Mouse (Mus musculus) midbrain, postnatal 0 days (tissue): ENCODE measurements around the gene Afdn. TPM values are rescaled to one million over a fixed set of nuclear protein-coding genes. Genes with fewer than 3 reads are reported as not detected.
A peak's percentile ranks its signal among the peaks of the same experiment; 100 is the strongest.

Source experiments
- ATAC-seq: fragments of 200-750 bp; cut with Nextera tagmentation; 2 replicates; pipeline ENCODE4 v1.8.0; 2017; ENCODE audit warnings: moderate number of reproducible peaks, mild to moderate bottlenecking, moderate TSS enrichment, moderate library complexity; ENCODE audit not compliant: low FRiP score
- DNase-seq: peaks from one replicate; pipeline ENCODE4 v3.0.0-alpha.2; 2015; ENCODE audit warnings: low spot score
- H3K27ac ChIP-seq: fragments of 300-500 bp; sonication (generic); 2 replicates; pipeline ENCODE4 v1.5.1; 2014; ENCODE audit warnings: low read depth, mild to moderate bottlenecking, low read length, mixed read lengths
- H3K27me3 ChIP-seq: fragments of 300-500 bp; sonication (generic); 2 replicates; pipeline ENCODE4 v1.6.1; 2014; ENCODE audit warnings: low read length, control low read depth, mixed read lengths; ENCODE audit not compliant: insufficient read depth
- H3K36me3 ChIP-seq: fragments of 300-500 bp; sonication (generic); 2 replicates; pipeline ENCODE4 v1.6.1; 2014; ENCODE audit warnings: low read length, control low read depth, mixed read lengths; ENCODE audit not compliant: insufficient read depth
- H3K4me1 ChIP-seq: fragments of 300-500 bp; sonication (generic); 2 replicates; pipeline ENCODE4 v1.6.1; 2014; ENCODE audit warnings: mild to moderate bottlenecking, control low read depth, antibody characterized with exemption, low read length, mixed read lengths; ENCODE audit not compliant: insufficient read depth
- H3K4me2 ChIP-seq: fragments of 300-500 bp; sonication (generic); 2 replicates; pipeline ENCODE4 v1.6.1; 2014; ENCODE audit warnings: low read depth, mild to moderate bottlenecking, low read length, mixed read lengths; ENCODE audit not compliant: poor library complexity, severe bottlenecking
- H3K4me3 ChIP-seq: fragments of 300-500 bp; sonication (generic); 2 replicates; pipeline ENCODE4 v1.5.1; 2014; ENCODE audit warnings: low read depth, mild to moderate bottlenecking, low read length, moderate library complexity
- H3K9ac ChIP-seq: fragments of 300-500 bp; sonication (generic); replicated peaks from 2 replicates; pipeline ENCODE4 v1.6.1; 2014; ENCODE audit warnings: mild to moderate bottlenecking, low read length, moderate library complexity, mixed read lengths; ENCODE audit not compliant: poor library complexity, severe bottlenecking
- H3K9me3 ChIP-seq: fragments of 300-500 bp; sonication (generic); 2 replicates; pipeline ENCODE4 v1.6.1; 2016; ENCODE audit warnings: low read length, control low read depth
- CTCF ChIP-seq: IDR thresholded peaks from 2 replicates; pipeline ENCODE4 v1.5.1; 2016; ENCODE audit warnings: antibody characterized with exemption, mild to moderate bottlenecking
- WGBS: fragments of 180-500 bp; shearing (Covaris S2); extraction: QIAGEN DNeasy Blood & Tissue Kit; methylation state at CpG from one replicate; pipeline ENCODE4 v1.1.7; 2014; 5-methylcytosine and 5-hydroxymethylcytosine counted together
- polyA plus RNA-seq: library from polyadenylated mRNA; unstranded; fragments of >200 nt; fragmentation: Nextera tagmentation; extraction: Ambion mirVana; gene quantifications from 2 replicates; pipeline ENCODE4 v1.2.1, GENCODE M21; 2015
- total RNA-seq: library from RNA; depleted of rRNA; stranded (reverse); fragments of >200 nt; gene quantifications from 2 replicates; pipeline ENCODE4 v1.2.3, GENCODE M21; 2014

Afdn gene
- total and polyA plus RNA-seq, 2 experiments from 2014 or later = 100 to 138 TPM

- no peak overlapping the region for H3K4me2 ChIP-seq
- no peaks in the 10 kb centered on the region for H3K27me3 ChIP-seq
- WGBS = 90% methylated on average over 7 of the region's 7 CpGs
- DNase-seq (no peak), ATAC-seq (no peak)
- no peak overlapping the region for H3K4me3 ChIP-seq
- no peaks in the 10 kb centered on the region for H3K9me3 ChIP-seq
- no peak overlapping the region for H3K27ac ChIP-seq
- no peak overlapping the region for H3K9ac ChIP-seq
- H3K4me1 ChIP-seq = no peaks in the 10 kb centered on the region
- H3K36me3 ChIP-seq = peaks cover 24% of the 10 kb centered on the region
- TF ChIP-seq CTCF = no peak
Measured at GRCm38 (mm10) chr17:13889818-13890434, 129.6 kb downstream of the Afdn start.

- 89% methylated on average over 1 of the region's 1 CpGs for WGBS
- peaks cover 17% of the 10 kb centered on the region for H3K36me3 ChIP-seq
Measured at GRCm38 (mm10) chr17:13890932-13891331, 130.6 kb downstream of the Afdn start.

GRCm38 (mm10) chr17:13898838-13899237, 138.5 kb downstream of the Afdn start:
- H3K9me3 ChIP-seq = no peaks in the 10 kb centered on the region
- ATAC-seq = 0 out of 2 replicates have a peak, but pooled peaks have one; percentile 38
- H3K27ac ChIP-seq = no peak overlapping the region
- no peak overlapping the region for H3K9ac ChIP-seq
- no peaks in the 10 kb centered on the region for H3K27me3 ChIP-seq
- no peak for DNase-seq
- no peak overlapping the region for H3K4me3 ChIP-seq
- H3K4me1 ChIP-seq = no peaks in the 10 kb centered on the region
- no peak for TF ChIP-seq CTCF
- H3K4me2 ChIP-seq = no peak overlapping the region
- 92% methylated on average over 17 of the region's 17 CpGs for WGBS
- peaks cover 20% of the 10 kb centered on the region for H3K36me3 ChIP-seq

More at GRCm38 (mm10) chr17:13890932-13891331, 130.6 kb downstream of the Afdn start:
- no peak for DNase-seq
- Histone ChIP-seq H3K4me3 (no peak overlapping the region), H3K27ac (no peak overlapping the region), H3K4me2 (no peak overlapping the region), H3K4me1 (no peaks in the 10 kb centered on the region), H3K9ac (no peak overlapping the region), H3K27me3 (no peaks in the 10 kb centered on the region), H3K9me3 (no peaks in the 10 kb centered on the region)
- no peak for TF ChIP-seq CTCF
- ATAC-seq = no peak

GRCm38 (mm10) chr17:13899241-13899640, 138.9 kb downstream of the Afdn start:
- TF ChIP-seq CTCF = no peak
- DNase-seq (no peak), ATAC-seq (0 out of 2 replicates have a peak, but pooled peaks have one; percentile 20)
- H3K4me1 ChIP-seq = no peaks in the 10 kb centered on the region
- no peaks in the 10 kb centered on the region for H3K9me3 ChIP-seq
- no peak overlapping the region for H3K4me2 ChIP-seq
- H3K36me3 ChIP-seq = peaks cover 21% of the 10 kb centered on the region
- no peak overlapping the region for H3K27ac ChIP-seq
- no peaks in the 10 kb centered on the region for H3K27me3 ChIP-seq
- H3K9ac ChIP-seq = no peak overlapping the region
- H3K4me3 ChIP-seq = no peak overlapping the region
- 93% methylated on average over 7 of the region's 7 CpGs for WGBS

- 93% methylated on average over 8 of the region's 8 CpGs for whole genome bisulfite sequencing
- no peak for TF ChIP-seq CTCF
- DNase-seq (no peak), ATAC-seq (no peak)
- Histone ChIP-seq H3K36me3 (peaks cover 27% of the 10 kb centered on the region), H3K27ac (no peak overlapping the region), H3K4me2 (no peak overlapping the region), H3K27me3 (no peaks in the 10 kb centered on the region), H3K4me3 (no peak overlapping the region), H3K9ac (no peak overlapping the region), H3K4me1 (no peaks in the 10 kb centered on the region), H3K9me3 (no peaks in the 10 kb centered on the region)
Measured at GRCm38 (mm10) chr17:13903793-13904192, 143.5 kb downstream of the Afdn start.

- TF ChIP-seq CTCF = no peak
- ATAC-seq (no peak), DNase-seq (no peak)
- 94% methylated on average over 5 of the region's 5 CpGs for WGBS
- no peaks in the 10 kb centered on the region for H3K9me3 ChIP-seq
- H3K36me3 ChIP-seq = peaks cover 20% of the 10 kb centered on the region
- H3K4me1 ChIP-seq = no peaks in the 10 kb centered on the region
- H3K9ac ChIP-seq = no peak overlapping the region
- H3K27me3 ChIP-seq = no peaks in the 10 kb centered on the region
- H3K27ac ChIP-seq = no peak overlapping the region
- no peak overlapping the region for H3K4me2 ChIP-seq
- no peak overlapping the region for H3K4me3 ChIP-seq
Measured at GRCm38 (mm10) chr17:13907082-13907481, 146.7 kb downstream of the Afdn start.
